Mouse (Mus musculus) liver, embryonic 16.5 days (tissue): ENCODE measurements around the gene Rsbn1l. TPM values are rescaled to one million over a fixed set of nuclear protein-coding genes. Genes with fewer than 3 reads are reported as not detected.
A peak's percentile ranks its signal among the peaks of the same experiment; 100 is the strongest.

Experiments
- ATAC-seq: fragments of 200-750 bp; cut with Nextera tagmentation; 2 replicates; pipeline ENCODE4 v1.8.0; 2017; ENCODE audit warnings: low read depth, mild to moderate bottlenecking, moderate number of reproducible peaks, moderate library complexity
- H3K27ac ChIP-seq: fragments of 300-500 bp; sonication (generic); 2 replicates; pipeline ENCODE4 v1.5.1; 2014; ENCODE audit warnings: mild to moderate bottlenecking, low read length
- H3K27me3 ChIP-seq: fragments of 300-500 bp; sonication (generic); 2 replicates; pipeline ENCODE4 v1.6.1; 2014; ENCODE audit warnings: low read depth, low read length, mixed read lengths; ENCODE audit not compliant: control insufficient read depth, insufficient read depth
- H3K36me3 ChIP-seq: fragments of 300-500 bp; sonication (generic); 2 replicates; pipeline ENCODE4 v1.6.1; 2014; ENCODE audit warnings: mild to moderate bottlenecking; ENCODE audit not compliant: control insufficient read depth, insufficient read depth
- H3K4me1 ChIP-seq: fragments of 300-500 bp; sonication (generic); 2 replicates; pipeline ENCODE4 v1.6.1; 2014; ENCODE audit warnings: low read depth, low read length, mixed read lengths; ENCODE audit not compliant: control insufficient read depth
- H3K4me2 ChIP-seq: fragments of 300-500 bp; sonication (generic); 2 replicates; pipeline ENCODE4 v1.6.1; 2014; ENCODE audit warnings: low read depth, low read length, mixed read lengths
- H3K4me3 ChIP-seq: fragments of 300-500 bp; sonication (generic); 2 replicates; pipeline ENCODE4 v1.5.1; 2014; ENCODE audit warnings: low read depth, mild to moderate bottlenecking, low read length
- H3K9ac ChIP-seq: fragments of 300-500 bp; sonication (generic); 2 replicates; pipeline ENCODE4 v1.6.1; 2014; ENCODE audit warnings: low read depth, low read length
- H3K9me3 ChIP-seq: fragments of 300-500 bp; sonication (generic); replicated peaks from 2 replicates; pipeline ENCODE4 v1.6.1; 2016; ENCODE audit warnings: low read length; ENCODE audit not compliant: control insufficient read depth
- WGBS: fragments of 180-500 bp; shearing (Covaris S2); extraction: QIAGEN DNeasy Blood & Tissue Kit; methylation state at CpG from one replicate; pipeline ENCODE4 v1.1.7; 2014; ENCODE audit not compliant: insufficient replicate concordance; 5-methylcytosine and 5-hydroxymethylcytosine counted together
- polyA plus RNA-seq: library from polyadenylated mRNA; unstranded; fragments of >200 nt; fragmentation: Nextera tagmentation; extraction: Ambion mirVana; gene quantifications from 2 replicates; pipeline ENCODE4 v1.2.1, GENCODE M21; 2015

Gene Rsbn1l
- polyA plus RNA-seq, 1 experiment from 2014 or later, result 3.7 TPM

DNA sequence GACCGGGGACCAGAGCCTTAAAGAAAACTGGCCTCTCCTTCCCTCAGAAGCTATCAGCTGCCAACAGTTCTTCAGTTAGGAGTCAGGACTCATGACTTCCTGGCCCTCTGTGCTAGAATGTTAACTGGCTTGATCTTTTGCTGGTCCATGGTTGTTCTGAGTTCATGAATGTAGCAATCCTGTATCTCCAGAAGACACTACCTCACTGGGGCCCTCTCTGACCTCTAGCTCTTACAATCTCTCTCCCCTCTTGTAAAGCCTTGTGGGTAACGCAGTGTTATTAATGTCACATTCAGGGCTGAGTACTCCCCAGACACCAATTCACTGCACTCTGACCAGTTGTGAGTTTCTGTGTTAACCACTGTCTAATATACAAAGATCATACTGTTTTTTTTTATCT, 51.6 kb downstream of the Rsbn1l start:
- no peak overlapping the region for H3K4me3 ChIP-seq
- no peak overlapping the region for H3K9ac ChIP-seq
- ATAC-seq, result peak; percentile 23; the same call in 1 of the 2 replicates
- H3K27me3 ChIP-seq, result no peaks in the 10 kb centered on the region
- H3K4me1 ChIP-seq, result peaks cover 13% of the 10 kb centered on the region
- peak overlapping the region; percentile 31 for H3K27ac ChIP-seq
- H3K36me3 ChIP-seq, result peaks cover 15% of the 10 kb centered on the region
- 48% methylated on average over 2 of the region's 2 CpGs for WGBS
- H3K4me2 ChIP-seq, result no peak overlapping the region
- no peaks in the 10 kb centered on the region for H3K9me3 ChIP-seq

DNA sequence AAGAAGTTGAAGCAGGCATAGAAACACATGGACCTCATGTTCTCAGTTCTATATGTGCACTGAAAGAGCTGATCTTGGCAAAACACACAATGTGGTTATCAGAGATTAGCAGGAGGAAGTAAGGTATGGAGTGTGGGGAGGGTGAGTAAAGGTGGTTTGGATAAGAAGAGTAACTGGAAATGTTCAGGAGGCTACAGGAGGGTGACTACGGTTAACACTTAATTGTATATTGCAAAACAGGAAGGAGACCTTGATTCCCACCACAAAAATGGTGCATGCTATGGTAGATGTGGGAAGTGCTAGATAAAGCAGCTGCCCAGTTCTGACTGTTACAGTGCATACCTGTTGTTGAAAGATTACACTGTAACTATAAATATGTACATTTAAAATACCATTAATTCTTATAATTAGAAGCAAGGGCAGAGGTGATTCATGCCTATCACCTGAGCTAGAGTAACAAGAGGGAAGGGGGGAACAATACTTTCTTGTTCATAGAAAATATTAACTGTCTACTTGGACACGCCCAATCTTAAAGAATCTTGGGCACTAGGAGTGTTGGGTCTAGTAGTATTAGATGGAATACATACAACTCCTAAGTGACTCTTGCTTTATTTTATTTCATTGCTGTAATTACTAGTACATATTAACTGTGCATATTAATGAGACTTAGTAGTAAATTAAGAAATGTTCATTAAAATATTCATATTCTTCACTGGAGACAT, 58.6 kb downstream of the Rsbn1l start:
- 28% methylated on average over 2 of the region's 2 CpGs for WGBS
- H3K4me1 ChIP-seq, result peaks cover 12% of the 10 kb centered on the region
- peak; percentile 99 for ATAC-seq
- H3K27ac ChIP-seq, result peak overlapping the region; percentile 85
- peak overlapping the region; percentile 41 for H3K4me2 ChIP-seq
- no peaks in the 10 kb centered on the region for H3K9me3 ChIP-seq
- peak overlapping the region; percentile 13; the same call in 1 of the 2 replicates for H3K4me3 ChIP-seq
- H3K9ac ChIP-seq, result 0 out of 2 replicates have a peak overlapping the region, but pooled peaks have one; percentile 0
- H3K36me3 ChIP-seq, result peaks cover 25% of the 10 kb centered on the region
- no peaks in the 10 kb centered on the region for H3K27me3 ChIP-seq

DNA sequence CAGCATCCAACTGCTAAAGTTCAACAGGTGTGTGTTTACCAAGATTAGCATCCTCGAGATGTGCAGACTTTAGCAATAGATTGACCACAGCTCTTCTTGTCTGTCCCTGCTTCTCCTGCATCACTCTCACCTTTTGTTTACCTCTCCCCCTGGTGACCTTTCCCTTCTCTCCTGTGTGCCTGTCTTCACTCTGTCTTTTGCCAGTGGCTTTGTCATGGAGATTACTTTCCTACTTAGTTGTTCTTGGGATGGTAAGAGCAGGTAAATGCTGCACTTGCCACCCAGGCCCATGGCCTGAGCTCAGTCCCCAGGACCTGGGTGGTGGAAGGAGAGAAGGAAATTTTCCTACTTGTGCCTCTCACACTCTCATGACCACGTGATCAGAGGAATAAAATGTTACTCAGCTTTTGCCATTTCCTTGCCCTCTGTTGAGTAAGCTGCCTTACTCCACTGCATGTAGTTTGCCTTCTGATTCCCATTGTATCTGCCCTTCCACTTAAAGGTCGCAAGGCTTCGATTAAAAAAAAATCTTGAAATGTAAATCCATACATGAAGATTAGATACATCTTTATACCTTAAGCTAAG, 72.1 kb downstream of the Rsbn1l start:
- Histone ChIP-seq H3K36me3 (no peaks in the 10 kb centered on the region; the same call in 1 of the 2 replicates), H3K27me3 (no peaks in the 10 kb centered on the region), H3K9me3 (no peaks in the 10 kb centered on the region), H3K27ac (no peak overlapping the region), H3K4me3 (peak overlapping the region; percentile 85), H3K4me2 (peak overlapping the region; percentile 82), H3K4me1 (peaks cover 20% of the 10 kb centered on the region), H3K9ac (peak overlapping the region; percentile 34)
- ATAC-seq, result no peak
- 60% methylated on average over 4 of the region's 4 CpGs for WGBS

DNA sequence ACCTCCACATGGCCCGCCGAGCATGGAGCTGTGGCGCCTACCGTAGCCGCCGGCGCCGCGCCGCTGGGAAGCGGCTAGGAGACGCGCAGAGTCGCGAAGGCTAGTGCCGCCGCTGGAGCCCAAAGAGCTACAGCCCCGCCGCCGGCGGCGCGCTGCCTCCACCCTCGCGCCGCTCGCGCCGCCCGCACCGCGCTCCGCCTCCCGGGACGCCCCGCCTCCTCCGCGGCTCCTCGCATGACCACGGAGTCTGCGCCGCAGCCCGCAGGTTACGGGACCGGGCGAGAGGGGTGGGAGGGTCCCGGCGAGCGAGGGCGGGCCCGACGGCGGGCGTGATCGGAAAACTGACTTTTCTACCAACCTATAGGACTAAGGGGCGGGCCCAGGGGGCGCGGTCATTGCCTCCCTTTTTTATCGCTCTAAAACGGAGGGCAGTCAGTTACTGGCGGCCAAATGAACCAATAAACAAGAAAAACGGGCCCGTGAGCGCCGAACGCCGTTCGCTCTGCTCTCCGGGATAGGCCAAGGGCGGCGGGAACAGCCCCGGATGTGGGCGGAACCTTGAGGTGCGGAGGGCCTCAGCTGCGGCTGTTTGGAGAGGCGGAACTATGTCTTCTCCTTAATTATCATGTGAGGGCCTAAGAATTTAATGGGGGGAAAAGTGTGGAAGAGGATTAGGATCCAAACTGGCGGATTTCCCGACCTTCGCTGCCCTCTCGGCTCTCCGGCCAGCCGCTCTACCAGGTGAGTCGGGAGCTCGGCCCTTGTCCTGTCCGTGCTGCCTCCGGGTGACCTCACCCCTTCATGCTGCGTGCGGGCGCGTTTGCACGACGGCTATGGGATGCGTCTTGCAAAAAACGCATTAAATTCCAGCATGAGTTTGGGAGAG, 74.0 kb downstream of the Rsbn1l start, which contains the start of the genes Phtf2 and Tmem60:
Phtf2 (minus strand) TSS at position 210 of the 886 bp plus-strand sequence.
Tmem60 (plus strand) TSS at position 277 of the 886 bp plus-strand sequence.
- peak within 1 kb of the TSS; percentile 95 for H3K27ac ChIP-seq
- peak within 1 kb of the TSS; percentile 90 for H3K4me3 ChIP-seq
- WGBS, result under 1% methylated on average over 82 of the region's 94 CpGs
- H3K27me3 ChIP-seq, result no peaks in the 10 kb centered on the region
- peaks cover 24% of the 10 kb centered on the region for H3K4me1 ChIP-seq
- peak within 1 kb of the TSS; percentile 91 for H3K9ac ChIP-seq
- no peaks in the 10 kb centered on the region for H3K9me3 ChIP-seq
- peak within 1 kb of the TSS; percentile 82 for H3K4me2 ChIP-seq
- H3K36me3 ChIP-seq, result no peaks in the 10 kb centered on the region; the same call in 1 of the 2 replicates
- peak; percentile 95 for ATAC-seq

DNA sequence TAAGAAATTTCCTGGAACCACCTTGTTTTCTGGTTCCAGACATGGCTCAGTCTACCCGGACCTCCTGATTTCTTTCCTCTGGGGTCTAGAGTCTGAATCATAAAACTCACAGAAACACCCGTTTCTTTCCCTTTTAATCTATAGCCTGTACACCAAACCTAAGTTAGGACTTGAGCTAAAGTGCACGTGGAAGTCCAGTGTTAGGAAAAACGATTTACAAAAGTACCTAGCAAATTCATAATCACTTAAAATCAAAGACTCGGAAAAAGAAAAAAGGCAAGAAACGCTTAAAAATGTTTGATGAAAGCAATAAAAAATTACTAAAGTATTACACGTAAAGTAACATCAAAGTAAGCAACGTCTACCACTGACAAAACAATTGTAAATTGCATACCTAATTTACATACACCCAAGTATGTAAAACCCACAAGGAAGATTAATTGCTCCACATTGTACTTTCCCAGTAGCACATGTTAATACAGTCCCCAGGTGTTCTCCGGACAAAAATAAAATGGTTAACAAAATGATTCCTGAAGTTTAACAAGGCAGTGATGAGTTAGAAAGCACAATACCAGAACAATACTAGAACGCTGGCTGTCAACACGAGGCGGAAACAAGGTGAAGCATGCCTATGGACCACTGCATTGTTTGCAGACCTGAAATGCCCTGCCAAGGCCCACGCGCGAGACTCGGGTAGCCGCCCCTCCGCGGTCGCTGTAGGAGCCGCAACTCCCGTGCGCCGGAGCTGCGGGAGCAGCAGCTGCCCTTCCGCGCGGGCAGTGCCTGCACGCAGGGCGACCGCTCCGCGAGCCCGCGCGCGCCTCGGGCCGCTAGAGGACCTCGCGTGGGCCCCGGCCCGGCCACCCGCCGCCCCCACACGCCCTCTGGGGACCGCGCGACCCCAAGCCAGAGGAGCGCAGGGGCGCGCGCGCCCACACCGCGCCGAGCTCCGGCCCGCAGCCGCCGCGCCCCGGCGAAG, 75.1 kb downstream of the Rsbn1l start:
- Histone ChIP-seq H3K9ac (peak overlapping the region; percentile 91), H3K27me3 (no peaks in the 10 kb centered on the region), H3K36me3 (no peaks in the 10 kb centered on the region), H3K4me3 (peak overlapping the region; percentile 90), H3K27ac (peak overlapping the region; percentile 95), H3K4me2 (peak overlapping the region; percentile 57), H3K9me3 (no peaks in the 10 kb centered on the region), H3K4me1 (peaks cover 25% of the 10 kb centered on the region)
- peak; percentile 1 for ATAC-seq
- WGBS, result under 1% methylated on average over 63 of the region's 64 CpGs

DNA sequence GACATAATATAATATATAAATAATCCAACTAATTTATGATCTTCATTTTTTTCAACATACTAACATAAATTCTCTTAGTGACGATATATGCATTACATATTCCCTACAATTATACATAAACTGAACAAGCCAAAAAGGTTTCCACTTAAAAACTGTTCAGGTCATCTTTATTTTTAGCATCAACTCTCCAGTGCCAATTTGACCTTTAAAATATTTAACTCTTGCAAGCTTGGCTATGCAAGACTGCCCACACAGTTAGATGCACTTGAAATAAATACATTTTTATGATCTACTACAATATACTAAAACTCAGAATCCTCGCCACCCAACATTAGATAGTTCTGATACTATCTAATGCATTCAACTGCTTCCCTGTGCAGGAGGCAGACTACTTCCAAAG, 75.8 kb downstream of the Rsbn1l start:
- Histone ChIP-seq H3K4me1 (peaks cover 25% of the 10 kb centered on the region), H3K27ac (no peak overlapping the region), H3K9me3 (no peaks in the 10 kb centered on the region), H3K27me3 (no peaks in the 10 kb centered on the region), H3K4me2 (peak overlapping the region; percentile 57), H3K9ac (peak overlapping the region; percentile 52), H3K36me3 (no peaks in the 10 kb centered on the region), H3K4me3 (peak overlapping the region; percentile 90)
- 34% methylated on average over 2 of the region's 2 CpGs for WGBS
- no peak for ATAC-seq

DNA sequence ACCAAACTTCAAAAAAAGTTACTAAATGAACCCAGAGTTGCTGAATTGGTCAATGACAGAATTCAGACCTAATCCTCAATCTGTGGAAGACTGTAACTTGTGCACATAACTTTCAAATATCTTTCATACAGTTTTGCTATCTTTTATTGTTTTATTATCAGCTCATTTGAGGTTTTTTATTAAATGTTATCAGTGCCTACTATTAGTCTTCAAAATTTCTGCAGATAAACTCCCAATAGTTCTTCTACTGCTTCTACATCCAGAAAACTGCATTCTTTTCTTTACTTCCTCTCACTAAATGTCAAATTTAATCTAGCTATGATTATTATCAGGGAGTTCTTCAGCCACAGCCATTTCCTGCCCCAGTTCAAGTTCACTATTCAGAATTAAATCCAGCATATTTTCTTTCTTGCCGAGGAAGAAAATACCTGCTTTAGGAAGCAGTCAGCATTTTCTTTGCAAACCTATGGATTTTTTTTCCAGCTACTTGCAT, 79.2 kb downstream of the Rsbn1l start:
- H3K4me2 ChIP-seq, result no peak overlapping the region
- ATAC-seq, result no peak
- H3K9ac ChIP-seq, result no peak overlapping the region
- no peak overlapping the region for H3K4me3 ChIP-seq
- no peaks in the 10 kb centered on the region for H3K27me3 ChIP-seq
- no peaks in the 10 kb centered on the region for H3K36me3 ChIP-seq
- H3K27ac ChIP-seq, result no peak overlapping the region
- WGBS, result 17% methylated on average over 1 of the region's 1 CpGs
- H3K4me1 ChIP-seq, result peaks cover 14% of the 10 kb centered on the region
- no peaks in the 10 kb centered on the region for H3K9me3 ChIP-seq

DNA sequence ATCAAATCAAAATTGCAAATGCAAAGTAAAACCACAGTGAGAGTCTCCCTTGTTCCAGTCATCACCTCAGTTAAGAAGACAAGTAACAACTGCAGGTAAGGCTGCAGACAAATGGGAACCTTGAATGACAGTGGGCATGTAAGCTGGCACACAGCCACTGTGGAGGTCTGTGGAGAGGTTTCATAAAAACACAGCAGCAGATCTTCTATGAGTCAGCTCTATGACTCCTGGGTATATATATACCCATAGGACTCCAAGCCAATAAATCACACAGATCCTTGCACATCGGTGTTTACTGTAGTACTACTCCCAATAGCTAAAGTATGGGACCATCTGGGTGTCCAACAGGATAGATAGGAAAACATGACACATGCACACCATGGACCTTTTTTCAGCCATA, 83.1 kb downstream of the Rsbn1l start:
- Histone ChIP-seq H3K27ac (no peak overlapping the region), H3K4me3 (no peak overlapping the region), H3K9me3 (no peaks in the 10 kb centered on the region), H3K36me3 (no peaks in the 10 kb centered on the region), H3K4me1 (peaks cover 5% of the 10 kb centered on the region), H3K4me2 (no peak overlapping the region), H3K27me3 (no peaks in the 10 kb centered on the region), H3K9ac (no peak overlapping the region)
- 78% methylated on average over 1 of the region's 1 CpGs for WGBS
- no peak for ATAC-seq
